Mouse (Mus musculus) heart, postnatal 36 days (tissue): Measurements from ENCODE around the gene Parm1. TPM values are rescaled to one million over a fixed set of nuclear protein-coding genes. Genes with fewer than 3 reads are reported as not detected.
A peak's percentile ranks its signal among the peaks of the same experiment; 100 is the strongest.

ENCODE experiments used
- DNase-seq, 2 experiments: peaks; one replicate each; pipeline ENCODE4 v3.0.0; 2021 to 2022
- intact Hi-C: fragments of 180-260 bp; cut with DNase I; formaldehyde crosslinking; loops from one replicate; pipeline ENCODE4 v1.15.1; 2025
- total RNA-seq, 2 experiments: library from RNA; stranded (reverse); gene quantifications; 2 replicates each; pipeline ENCODE4 v1.2.3; 2021

Gene Parm1
- total RNA-seq, 2 experiments from 2014 or later = 57.1 to 57.7 TPM

GRCm38 (mm10) chr5:91629472-91629871 is 112.1 kb downstream of the Parm1 start:
- intact Hi-C loops = loop anchor here (5.0 kb wide), 1 partner anchor 112 kb away; the partner anchor contains the start of gene Parm1
- peak; percentile 72 to 75 for DNase-seq

GRCm38 (mm10) chr5:91651330-91651729 is 133.9 kb downstream of the Parm1 start:
- intact Hi-C loops = no loop called here
- DNase-seq = no peak

- intact Hi-C loops = no loop called here
- DNase-seq = no peak
These were observed 135.9 kb downstream of the Parm1 start for GRCm38 (mm10) chr5:91653061-91653915.

- no peak for DNase-seq
- intact Hi-C loops = no loop called here
These were observed 137.1 kb downstream of the Parm1 start for GRCm38 (mm10) chr5:91654331-91655048.

- intact Hi-C loops = no loop called here
- no peak for DNase-seq
These were observed 137.8 kb downstream of the Parm1 start for GRCm38 (mm10) chr5:91655263-91655662.

- intact Hi-C loops = no loop called here
- DNase-seq = no peak
These were observed 145.3 kb downstream of the Parm1 start for GRCm38 (mm10) chr5:91662715-91663114.

GRCm38 (mm10) chr5:91667127-91667526 is 149.7 kb downstream of the Parm1 start:
- intact Hi-C loops = no loop called here
- DNase-seq = no peak

GRCm38 (mm10) chr5:91669235-91669634 is 151.8 kb downstream of the Parm1 start:
- intact Hi-C loops = no loop called here

More at GRCm38 (mm10) chr5:91669235-91669634, 151.8 kb downstream of the Parm1 start:
- DNase-seq = peak; percentile 4 to 6

Other genes starting within 250 kb of the Parm1 start
- gene Btc, start 114.6 kb upstream of the Parm1 start, total RNA-seq = 1 to 10 TPM; 1.2 to 2.4 TPM